Mouse (Mus musculus): ENCODE measurements around the gene Lrrk1. TPM values are rescaled to one million over a fixed set of nuclear protein-coding genes. Genes with fewer than 3 reads are reported as not detected.

Lrrk1 gene
- total and polyA plus RNA-seq, 3 experiments = 7.8 to 11.0 (median 9.6) TPM

- Histone ChIP-seq H3K27me3 (ENCODE audit: control insufficient read depth, insufficient read depth, low read length) (no peaks in the 10 kb centered on the region), H3K79me2 (replicated peaks; ENCODE audit: control insufficient read depth, insufficient read depth, low read length) (no peaks in the 10 kb centered on the region), H3K4me3 (peak overlapping the region; percentile 76), H3K4me1 (ENCODE audit: control insufficient read depth, insufficient read depth, low read length) (peaks cover 5% of the 10 kb centered on the region), H3K36me3 (ENCODE audit: control insufficient read depth, insufficient read depth, low read length) (peaks cover 4% of the 10 kb centered on the region; the same call in 1 of the 2 replicates), H3K27ac (peak overlapping the region; percentile 88), H3K9ac (ENCODE audit: low read depth, low read length) (peak overlapping the region; percentile 90)
- WGBS = 8% methylated on average over 28 of the region's 28 CpGs
- DNase-seq = peak; percentile 66 to 82
- intact Hi-C loops (cut with DNase I) = loop anchor here (1.0 to 5.0 kb wide), 3 partner anchors 47 to 286 kb away; no protein-coding TSS in a partner anchor
- peak; percentile 89 for TF ChIP-seq EP300 (IDR thresholded peaks at IDR 0.05; ENCODE audit: insufficient read depth, low read depth, low read length)
- TF ChIP-seq CTCF (IDR thresholded peaks at IDR 0.05) = no peak; the same call in none of the 2 replicates
- TF ChIP-seq POLR2A (IDR thresholded peaks at IDR 0.05; ENCODE audit: insufficient read depth, low read depth, low read length) = peak; percentile 28; the same call in 1 of the 2 replicates
Observed at GRCm38 (mm10) chr7:66388621-66389532, 727 bp upstream of the Lrrk1 start.

- Histone ChIP-seq H3K27me3 (ENCODE audit: control insufficient read depth, insufficient read depth, low read length) (no peaks in the 10 kb centered on the region), H3K79me2 (replicated peaks; ENCODE audit: control insufficient read depth, insufficient read depth, low read length) (no peaks in the 10 kb centered on the region), H3K9ac (ENCODE audit: low read depth, low read length) (peak overlapping the region; percentile 90), H3K4me3 (peak overlapping the region; percentile 76), H3K4me1 (ENCODE audit: control insufficient read depth, insufficient read depth, low read length) (peaks cover 10% of the 10 kb centered on the region), H3K27ac (peak overlapping the region; percentile 88), H3K36me3 (ENCODE audit: control insufficient read depth, insufficient read depth, low read length) (peaks cover 4% of the 10 kb centered on the region; the same call in 1 of the 2 replicates)
- intact Hi-C loops (cut with DNase I) = loop anchor here (5.0 kb wide), 1 partner anchor 45 kb away; no protein-coding TSS in a partner anchor
- WGBS = 10% methylated on average over 13 of the region's 13 CpGs
- TF ChIP-seq POLR2A (IDR thresholded peaks at IDR 0.05; ENCODE audit: insufficient read depth, low read depth, low read length) (no peak), EP300 (IDR thresholded peaks at IDR 0.05; ENCODE audit: insufficient read depth, low read depth, low read length) (no peak), CTCF (IDR thresholded peaks at IDR 0.05) (no peak)
- peak; percentile 33 to 47 for DNase-seq
Observed at GRCm38 (mm10) chr7:66387419-66387812, 734 bp downstream of the Lrrk1 start.

GRCm38 (mm10) chr7:66386411-66386810, 1.7 kb downstream of the Lrrk1 start:
- intact Hi-C loops (cut with DNase I) = loop anchor here (5.0 kb wide), 1 partner anchor 44 kb away; no protein-coding TSS in a partner anchor
- H3K9ac ChIP-seq (ENCODE audit: low read depth, low read length) = no peak overlapping the region
- H3K79me2 ChIP-seq (replicated peaks; ENCODE audit: control insufficient read depth, insufficient read depth, low read length) = peaks cover 2% of the 10 kb centered on the region; the same call in 1 of the 2 replicates
- H3K4me3 ChIP-seq = no peak overlapping the region
- TF ChIP-seq EP300 (IDR thresholded peaks at IDR 0.05; ENCODE audit: insufficient read depth, low read depth, low read length) = no peak
- DNase-seq = no peak
- WGBS = 96% methylated on average over 6 of the region's 6 CpGs
- H3K27me3 ChIP-seq (ENCODE audit: control insufficient read depth, insufficient read depth, low read length) = no peaks in the 10 kb centered on the region
- H3K27ac ChIP-seq = no peak overlapping the region
- peaks cover 4% of the 10 kb centered on the region; the same call in 1 of the 2 replicates for H3K36me3 ChIP-seq (ENCODE audit: control insufficient read depth, insufficient read depth, low read length)
- H3K4me1 ChIP-seq (ENCODE audit: control insufficient read depth, insufficient read depth, low read length) = peaks cover 10% of the 10 kb centered on the region

GRCm38 (mm10) chr7:66385826-66386225, 2.3 kb downstream of the Lrrk1 start:
- H3K27ac ChIP-seq = no peak overlapping the region
- H3K4me1 ChIP-seq (ENCODE audit: control insufficient read depth, insufficient read depth, low read length) = peaks cover 10% of the 10 kb centered on the region
- 94% methylated on average over 12 of the region's 12 CpGs for WGBS
- peaks cover 4% of the 10 kb centered on the region; the same call in 1 of the 2 replicates for H3K36me3 ChIP-seq (ENCODE audit: control insufficient read depth, insufficient read depth, low read length)
- H3K27me3 ChIP-seq (ENCODE audit: control insufficient read depth, insufficient read depth, low read length) = no peaks in the 10 kb centered on the region
- H3K9ac ChIP-seq (ENCODE audit: low read depth, low read length) = no peak overlapping the region
- H3K4me3 ChIP-seq = no peak overlapping the region
- intact Hi-C loops (cut with DNase I) = loop anchor here (5.0 kb wide), 1 partner anchor 44 kb away; no protein-coding TSS in a partner anchor
- TF ChIP-seq POLR2A (IDR thresholded peaks at IDR 0.05; ENCODE audit: insufficient read depth, low read depth, low read length) (no peak), CTCF (IDR thresholded peaks at IDR 0.05) (no peak), EP300 (IDR thresholded peaks at IDR 0.05; ENCODE audit: insufficient read depth, low read depth, low read length) (no peak)
- DNase-seq = no peak
- peaks cover 2% of the 10 kb centered on the region; the same call in 1 of the 2 replicates for H3K79me2 ChIP-seq (replicated peaks; ENCODE audit: control insufficient read depth, insufficient read depth, low read length)

- no peaks in the 10 kb centered on the region for H3K27me3 ChIP-seq (ENCODE audit: control insufficient read depth, insufficient read depth, low read length)
- DNase-seq = no peak
- 91% methylated on average over 8 of the region's 8 CpGs for WGBS
- H3K79me2 ChIP-seq (replicated peaks; ENCODE audit: control insufficient read depth, insufficient read depth, low read length) = peaks cover 2% of the 10 kb centered on the region; the same call in 1 of the 2 replicates
- peaks cover 10% of the 10 kb centered on the region for H3K4me1 ChIP-seq (ENCODE audit: control insufficient read depth, insufficient read depth, low read length)
- peaks cover 4% of the 10 kb centered on the region; the same call in 1 of the 2 replicates for H3K36me3 ChIP-seq (ENCODE audit: control insufficient read depth, insufficient read depth, low read length)
- no peak overlapping the region for H3K9ac ChIP-seq (ENCODE audit: low read depth, low read length)
- H3K27ac ChIP-seq = peak overlapping the region; percentile 41; the same call in 1 of the 2 replicates
- TF ChIP-seq CTCF (IDR thresholded peaks at IDR 0.05) (no peak), POLR2A (IDR thresholded peaks at IDR 0.05; ENCODE audit: insufficient read depth, low read depth, low read length) (no peak), EP300 (IDR thresholded peaks at IDR 0.05; ENCODE audit: insufficient read depth, low read depth, low read length) (no peak)
- H3K4me3 ChIP-seq = no peak overlapping the region
- intact Hi-C loops (cut with DNase I) = loop anchor here (5.0 kb wide), 1 partner anchor 43 kb away; no protein-coding TSS in a partner anchor
Observed at GRCm38 (mm10) chr7:66384891-66385290, 3.3 kb downstream of the Lrrk1 start.
